Mouse (Mus musculus): ENCODE measurements at regions not wholly inside any gene's neighbourhood (a gene's known extent, or its start where the extent isn't known, plus 50 kb on each side); places are given as distances from the start of the nearest gene placed in this dataset.
"Not testable (repeated sequence)": the region's sequence is repeated elsewhere in the genome, so short reads cannot be mapped to it uniquely, and the experiment has no call there.

GRCm38 (mm10) chr9:91048569-91048968, 313.6 kb upstream of the Zic4 start:
- DNase-seq (ENCODE audit: low read depth, low spot score) = no peak

GRCm38 (mm10) chr9:91053065-91053793, 309.0 kb upstream of the Zic4 start:
- DNase-seq (ENCODE audit: low read depth, low spot score) = no peak

- no peak for DNase-seq (ENCODE audit: low read depth, low spot score)
These were observed 302.8 kb upstream of the Zic4 start for GRCm38 (mm10) chr9:91059460-91059859.

- DNase-seq (ENCODE audit: low read depth, low spot score) = no peak
These were observed 292.7 kb upstream of the Zic4 start for GRCm38 (mm10) chr9:91069496-91069895.

GRCm38 (mm10) chr9:91073366-91074174, 288.6 kb upstream of the Zic4 start:
- DNase-seq (ENCODE audit: low read depth, low spot score) = no peak

GRCm38 (mm10) chr9:91074175-91074480, 288.1 kb upstream of the Zic4 start:
- no peak for DNase-seq (ENCODE audit: low read depth, low spot score)

GRCm38 (mm10) chr9:91077490-91077889, 284.7 kb upstream of the Zic4 start:
- no peak for DNase-seq (ENCODE audit: low read depth, low spot score)

GRCm38 (mm10) chr9:91083791-91084190, 278.4 kb upstream of the Zic4 start:
- no peak for DNase-seq (ENCODE audit: low read depth, low spot score)

- DNase-seq (ENCODE audit: low read depth, low spot score) = no peak
These were observed 276.3 kb upstream of the Zic4 start for GRCm38 (mm10) chr9:91085923-91086322.

GRCm38 (mm10) chr9:91089348-91089747, 272.9 kb upstream of the Zic4 start:
- DNase-seq (ENCODE audit: low read depth, low spot score) = no peak

- DNase-seq (ENCODE audit: low read depth, low spot score) = no peak
These were observed 270.7 kb upstream of the Zic4 start for GRCm38 (mm10) chr9:91091421-91092050.

GRCm38 (mm10) chr9:91101614-91102407, 260.4 kb upstream of the Zic4 start:
- DNase-seq (ENCODE audit: low read depth, low spot score) = no peak

GRCm38 (mm10) chr9:91122441-91123035, 239.7 kb upstream of the Zic4 start:
- DNase-seq (ENCODE audit: low read depth, low spot score) = no peak

GRCm38 (mm10) chr9:91123208-91123607, 239.0 kb upstream of the Zic4 start:
- no peak for DNase-seq (ENCODE audit: low read depth, low spot score)

GRCm38 (mm10) chr9:91126630-91127245, 235.5 kb upstream of the Zic4 start:
- no peak for DNase-seq (ENCODE audit: low read depth, low spot score)

GRCm38 (mm10) chr9:91128491-91128890, 233.7 kb upstream of the Zic4 start:
- DNase-seq (ENCODE audit: low read depth, low spot score) = not testable (repeated sequence)

GRCm38 (mm10) chr9:91130111-91130720, 232.0 kb upstream of the Zic4 start:
- no peak for DNase-seq (ENCODE audit: low read depth, low spot score)

GRCm38 (mm10) chr9:91131415-91132255, 230.6 kb upstream of the Zic4 start:
- no peak for DNase-seq (ENCODE audit: low read depth, low spot score)

- DNase-seq (ENCODE audit: low read depth, low spot score) = no peak
These were observed 229.7 kb upstream of the Zic4 start for GRCm38 (mm10) chr9:91132531-91132930.

All from brain, embryonic 18.5 days (tissue).